Mouse (Mus musculus) cerebral cortex, adult 2 months (tissue): ENCODE results near the gene Mgp.

Experiments
- WGBS: fragments of 180-500 bp; shearing (Covaris S2); methylation state at CpG from one replicate; pipeline ENCODE4 v1.1.7; 2018; 5-methylcytosine and 5-hydroxymethylcytosine counted together

The Mgp gene

DNA sequence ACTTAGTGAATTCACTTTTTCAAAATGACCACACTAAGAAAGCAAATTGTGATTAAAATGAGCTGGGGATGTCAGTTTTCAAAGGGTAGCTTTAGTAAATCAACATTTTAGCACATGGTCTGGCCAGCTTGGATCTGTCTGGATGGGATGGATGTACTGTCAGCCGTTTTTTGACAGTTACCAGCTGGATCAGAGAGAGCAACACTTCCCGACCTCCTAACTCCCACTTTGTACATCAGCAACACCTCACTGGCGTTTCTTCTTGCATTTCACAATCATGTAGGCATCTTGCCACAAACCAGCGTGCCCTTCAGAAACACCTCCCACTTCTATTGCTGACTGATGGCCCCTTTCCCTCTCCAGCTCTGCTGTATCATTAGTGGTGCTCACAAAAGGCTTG, 22.6 kb upstream of the Mgp start:
- WGBS = 56% methylated on average over 4 of the region's 4 CpGs

DNA sequence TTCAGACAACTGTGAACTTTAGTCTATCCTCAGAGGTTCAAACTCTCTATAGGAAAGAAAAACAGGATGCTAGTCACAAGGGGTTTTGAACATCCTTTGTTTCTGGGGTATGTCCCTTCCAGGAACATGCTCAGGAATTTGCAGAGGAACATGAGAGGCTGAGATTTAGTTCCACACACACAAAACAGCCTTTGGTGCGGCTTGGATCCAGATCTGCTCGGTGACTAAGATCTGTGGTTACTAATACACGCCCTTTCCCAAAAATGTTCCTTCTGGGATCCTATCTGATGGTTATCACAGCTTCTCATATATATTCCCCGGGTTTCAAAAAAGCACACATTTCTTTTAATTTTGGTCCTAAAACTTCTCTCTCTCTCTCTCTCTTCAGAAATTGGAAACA, 22.2 kb upstream of the Mgp start:
- 54% methylated on average over 4 of the region's 4 CpGs for WGBS

DNA sequence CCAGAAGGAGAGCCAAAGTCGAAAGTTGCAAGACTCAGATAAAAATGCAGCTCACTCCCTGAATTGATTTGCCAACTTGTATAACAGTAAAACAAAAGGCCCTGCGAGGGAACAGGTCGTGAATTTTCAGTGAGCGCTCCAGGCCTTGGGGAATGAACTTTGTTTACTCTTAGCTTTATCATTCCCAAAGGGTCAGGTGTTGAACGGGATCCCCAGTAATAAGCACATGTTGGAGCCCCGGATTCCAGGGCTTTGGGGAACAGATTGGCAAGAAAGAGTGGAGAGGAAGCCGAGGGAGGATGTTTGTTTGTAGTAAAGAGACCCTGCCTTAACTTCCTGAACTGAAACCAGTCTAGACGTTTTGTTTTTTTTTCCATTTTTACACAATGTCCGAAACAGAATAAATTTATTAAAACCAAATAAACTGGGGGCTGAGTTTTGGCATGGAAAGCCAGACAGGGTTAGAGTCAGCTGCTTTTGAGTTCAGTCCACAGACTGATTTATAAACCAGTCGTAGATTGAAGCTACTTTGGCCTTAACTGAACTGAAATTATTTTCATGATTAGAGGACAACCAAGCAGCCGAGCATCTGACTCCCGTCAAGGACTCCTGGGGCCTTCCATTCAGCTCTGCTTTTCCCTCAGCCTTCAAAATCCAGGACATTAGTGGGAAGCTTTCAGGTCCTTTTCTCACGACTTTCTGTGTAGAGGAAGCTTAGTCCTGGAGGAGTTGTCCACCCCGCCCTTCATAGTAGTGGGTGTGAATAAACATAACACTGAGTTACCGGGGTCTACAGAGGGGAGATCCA, 19.1 kb upstream of the Mgp start:
- WGBS = 63% methylated on average over 15 of the region's 15 CpGs

DNA sequence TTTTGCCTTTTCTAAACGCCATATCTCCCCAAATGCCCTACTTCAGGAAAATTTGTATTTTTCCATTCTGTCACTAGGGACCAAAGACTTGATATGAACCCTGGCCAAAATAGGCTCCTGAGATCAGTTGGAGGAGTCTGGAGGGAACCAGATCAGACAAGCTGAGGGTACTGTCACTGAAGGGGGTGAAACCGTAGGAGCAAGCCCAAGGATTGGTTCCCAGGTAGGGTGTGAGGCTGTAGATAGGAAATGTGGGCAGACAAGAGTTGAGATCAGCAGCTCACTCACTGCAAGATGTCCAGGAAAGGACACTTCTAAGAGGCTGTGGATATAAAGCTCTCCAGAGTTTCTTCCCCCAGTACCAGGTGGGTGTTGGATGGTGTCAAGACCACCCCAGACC, 16.4 kb upstream of the Mgp start:
- 81% methylated on average over 2 of the region's 2 CpGs for WGBS

DNA sequence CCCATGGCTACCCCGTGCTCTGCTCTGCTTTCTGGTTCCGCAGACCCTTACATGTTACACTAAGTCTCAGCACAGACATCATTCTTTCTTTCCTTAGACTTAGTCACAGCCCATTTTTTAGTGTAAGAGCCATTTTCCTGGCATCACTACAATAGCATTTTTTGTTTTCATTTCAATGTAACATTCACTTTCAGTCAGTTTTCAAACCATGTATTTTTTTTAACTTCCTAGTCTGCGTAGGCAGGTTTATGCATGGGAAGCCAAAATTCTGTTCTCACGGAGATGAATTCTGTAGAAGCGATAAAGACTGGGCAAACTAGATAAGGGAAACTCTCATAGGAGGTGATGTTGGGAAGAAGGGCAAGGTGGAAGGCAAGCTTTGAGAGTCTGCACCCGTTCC, 13.9 kb upstream of the Mgp start:
- 58% methylated on average over 6 of the region's 6 CpGs for WGBS

DNA sequence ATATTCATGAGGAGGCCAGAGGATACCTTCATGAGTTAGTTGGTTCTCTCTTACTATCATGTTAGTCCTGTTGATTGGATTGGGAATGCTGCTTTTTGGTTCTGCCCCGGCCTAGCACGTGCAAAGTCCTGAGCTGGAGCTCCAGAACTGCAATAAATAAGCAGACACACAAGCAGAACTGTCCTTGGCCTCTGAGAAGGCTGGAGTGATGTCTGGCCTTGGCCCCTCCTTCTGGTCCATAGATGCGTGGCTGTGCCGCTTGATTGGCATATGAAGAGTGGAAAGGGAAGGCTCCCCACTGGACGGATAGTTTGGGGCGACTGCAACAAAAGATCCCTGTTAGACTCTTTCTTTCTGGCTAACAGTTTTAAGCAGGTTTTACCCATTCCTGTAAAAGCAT, 13.4 kb upstream of the Mgp start:
- 85% methylated on average over 6 of the region's 6 CpGs for WGBS

DNA sequence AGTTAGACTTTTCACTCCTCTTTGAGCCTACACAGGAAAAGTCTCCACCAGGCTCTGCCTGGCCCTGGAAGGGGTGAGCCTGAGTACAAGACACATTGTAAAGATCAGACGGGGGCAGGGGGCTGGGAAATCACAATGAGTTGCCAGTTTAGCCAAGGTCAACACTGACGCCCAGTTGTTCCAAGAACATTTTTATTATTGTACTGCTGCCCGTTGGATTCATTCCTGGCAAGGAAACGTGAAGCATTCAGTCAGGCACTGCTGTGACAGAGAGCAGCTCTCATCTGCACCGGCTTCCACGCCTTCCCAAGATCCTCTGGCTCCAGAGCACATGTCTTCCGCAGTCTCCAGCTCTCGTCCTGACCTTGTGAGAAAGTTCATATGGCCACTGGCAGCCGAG, 12.2 kb upstream of the Mgp start:
- WGBS = 55% methylated on average over 9 of the region's 9 CpGs

DNA sequence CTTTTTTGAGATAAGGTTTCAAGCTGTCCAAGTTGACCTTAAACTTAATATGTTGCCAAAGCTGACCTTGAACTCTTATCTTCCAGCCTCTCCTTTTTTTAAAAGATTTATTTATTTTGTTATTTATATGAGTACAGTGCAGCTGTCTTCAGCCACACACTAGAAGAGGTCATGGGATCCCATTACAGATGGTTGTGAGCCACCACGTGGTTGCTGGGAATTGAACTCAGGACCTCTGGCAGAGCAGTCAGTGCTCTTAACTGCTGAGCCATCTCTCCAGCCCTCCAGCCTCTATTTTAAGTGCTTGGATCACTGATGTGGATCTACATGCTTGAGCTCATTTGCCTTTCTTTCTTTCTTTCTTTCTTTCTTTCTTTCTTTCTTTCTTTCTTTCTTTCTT, 9.1 kb upstream of the Mgp start:
- 66% methylated on average over 1 of the region's 1 CpGs for WGBS

DNA sequence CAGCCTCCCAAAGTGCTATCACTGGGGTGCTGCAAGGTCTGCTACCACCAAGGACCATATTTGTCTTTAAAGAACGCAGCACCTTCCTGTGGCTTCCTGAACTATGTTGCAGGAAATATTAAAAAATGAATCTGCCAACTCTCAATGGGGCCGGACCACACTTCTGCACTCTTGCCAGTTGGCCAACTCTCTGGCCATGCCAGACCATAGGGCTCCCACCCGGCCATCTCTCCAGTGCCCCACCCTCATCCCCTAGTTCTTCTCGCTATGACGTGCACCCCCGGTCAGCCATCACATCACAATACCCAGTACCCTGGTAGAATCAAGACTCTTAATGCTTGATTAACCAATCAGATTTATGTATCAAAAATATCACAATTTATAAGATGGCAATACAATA, 8.3 kb upstream of the Mgp start:
- WGBS = 95% methylated on average over 6 of the region's 6 CpGs

DNA sequence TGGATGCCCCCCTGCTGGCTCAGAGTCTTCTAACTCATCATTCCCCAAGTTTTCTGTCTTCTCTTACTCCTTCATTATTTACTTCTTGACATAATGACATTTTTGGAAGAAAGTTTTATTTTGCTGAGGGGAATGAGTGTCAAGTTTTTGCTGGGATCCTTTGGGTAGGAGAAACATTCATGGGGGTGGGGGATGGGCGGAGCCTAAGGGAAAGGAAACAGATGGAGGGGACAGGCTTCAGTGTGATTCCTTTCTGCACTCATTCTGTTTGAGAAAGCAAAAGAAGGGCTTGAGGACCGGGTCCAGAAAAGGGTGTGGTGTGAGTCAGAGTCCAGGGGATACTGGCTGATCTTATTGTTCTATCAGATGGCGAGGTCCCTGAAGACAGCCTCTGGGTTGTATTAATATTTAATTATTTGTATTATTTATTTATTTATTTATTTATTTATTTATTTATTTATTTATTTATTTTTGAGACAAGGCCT, 7.8 kb upstream of the Mgp start:
- 85% methylated on average over 3 of the region's 3 CpGs for WGBS

DNA sequence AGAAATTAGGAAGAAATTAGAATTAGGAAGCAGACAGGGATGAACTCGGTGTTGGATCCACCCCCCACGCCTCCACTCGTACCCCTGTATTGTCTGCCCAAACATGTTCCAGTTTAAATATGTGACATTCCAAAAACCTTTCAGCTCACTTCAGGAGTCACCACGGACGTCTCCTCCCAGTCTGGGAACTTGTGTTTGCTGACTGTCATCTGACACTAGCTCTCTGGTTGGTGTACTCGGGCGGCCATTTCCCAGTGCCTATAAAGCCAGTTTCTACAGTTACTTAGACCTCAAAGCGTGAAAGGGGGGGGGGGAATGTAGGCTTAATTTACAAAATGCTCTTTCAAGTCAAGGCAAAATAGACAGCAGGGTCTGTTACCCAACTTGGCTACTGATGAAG, 6.1 kb upstream of the Mgp start:
- 84% methylated on average over 8 of the region's 8 CpGs for WGBS

DNA sequence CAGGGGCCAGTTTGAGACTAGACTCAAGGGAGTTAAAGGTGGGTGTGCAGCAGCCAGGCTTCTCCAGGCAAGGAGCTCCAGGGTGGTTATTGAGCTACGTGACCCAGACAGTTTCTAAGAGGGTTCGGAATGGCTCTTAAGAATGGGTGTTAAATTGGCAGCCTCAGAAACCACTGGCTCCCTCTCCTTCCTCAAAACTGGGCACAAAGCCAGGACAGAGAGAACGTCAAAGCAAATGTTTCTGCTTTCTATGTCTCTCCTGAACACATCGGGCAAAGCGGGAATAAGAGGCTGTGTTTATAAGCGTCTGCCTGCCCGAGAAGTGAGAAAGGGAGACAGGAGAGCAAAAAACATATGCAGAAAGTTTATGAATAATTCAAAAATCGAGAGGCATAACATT, 1.0 kb downstream of the Mgp start:
- 19% methylated on average over 8 of the region's 8 CpGs for WGBS

DNA sequence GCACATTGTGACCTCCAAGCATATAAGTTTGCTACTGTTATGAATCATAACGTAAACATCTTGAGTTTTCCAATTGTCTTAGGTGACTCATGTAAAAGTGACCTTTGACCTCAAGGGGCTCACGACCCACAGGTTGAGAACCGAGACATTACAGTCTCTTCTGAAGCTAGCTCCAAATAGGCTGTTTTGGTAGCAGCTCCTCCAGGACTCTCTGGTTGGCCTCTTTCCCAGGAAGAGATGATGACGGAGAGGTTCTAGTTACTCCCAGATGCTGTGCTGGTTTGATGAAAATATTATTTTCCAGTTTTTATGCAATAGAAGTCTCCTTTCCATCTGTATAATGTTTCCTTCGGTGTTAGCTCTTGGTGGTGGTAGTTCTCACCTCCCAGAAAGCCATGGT, 6.7 kb downstream of the Mgp start:
- 65% methylated on average over 5 of the region's 5 CpGs for WGBS

DNA sequence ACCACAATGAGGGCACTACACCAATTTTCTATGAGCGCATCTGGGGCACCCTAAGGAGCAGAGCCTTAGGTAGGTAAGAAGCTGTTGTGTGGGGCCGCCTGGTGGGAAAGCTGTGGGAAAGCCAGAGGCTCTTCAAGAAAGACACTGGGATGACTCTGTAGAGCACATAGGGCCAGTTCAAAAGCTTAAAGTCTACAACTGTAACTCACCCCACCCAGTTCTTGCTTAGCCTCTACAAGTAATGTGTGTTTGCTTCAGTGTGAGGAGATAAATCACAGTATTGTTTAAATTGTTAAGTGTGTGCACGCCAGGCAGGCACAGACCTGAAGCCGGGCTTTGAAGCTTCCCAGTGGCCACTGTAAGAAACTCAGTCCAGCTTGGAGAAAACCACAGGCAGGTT, 9.5 kb downstream of the Mgp start:
- WGBS = 95% methylated on average over 4 of the region's 4 CpGs

DNA sequence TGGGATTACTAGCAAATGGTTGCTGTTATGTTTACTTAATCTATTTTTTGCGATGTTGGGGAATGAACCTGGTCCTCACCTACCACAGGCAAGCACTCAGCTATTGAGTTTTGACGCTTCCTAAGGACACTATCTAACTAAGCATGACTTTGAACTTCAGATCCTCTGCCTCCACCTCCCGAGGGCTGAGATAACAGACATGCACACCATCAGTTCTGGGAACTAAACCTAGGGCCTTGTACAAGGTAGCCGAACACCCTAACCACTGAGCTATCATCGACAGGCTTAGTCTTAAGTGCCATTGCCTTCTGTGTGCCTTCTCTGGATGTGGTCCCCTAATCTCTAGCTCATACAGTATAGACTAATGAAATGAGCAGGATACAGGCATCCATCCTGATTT, 10.3 kb downstream of the Mgp start:
- 95% methylated on average over 5 of the region's 5 CpGs for WGBS

DNA sequence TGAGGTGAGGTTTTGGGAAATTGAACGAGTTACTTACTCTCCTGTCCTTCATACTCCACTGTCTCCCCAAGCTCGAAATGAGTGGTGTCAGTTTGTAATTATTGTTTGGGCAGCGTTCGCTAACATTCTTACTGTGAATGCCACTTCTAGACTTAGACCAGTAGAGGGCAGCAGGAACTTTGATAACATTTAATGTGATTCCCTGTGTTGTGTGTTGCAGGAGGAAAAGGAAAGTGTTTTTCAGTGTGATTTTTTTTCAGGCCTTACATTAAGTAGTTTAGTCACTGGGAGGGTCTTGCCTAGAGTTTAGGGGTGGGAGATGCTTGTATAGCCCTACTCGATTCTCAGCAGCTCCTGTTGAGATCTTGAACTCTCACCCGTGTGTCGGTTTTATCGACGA, 14.6 kb downstream of the Mgp start:
- 36% methylated on average over 9 of the region's 9 CpGs for WGBS

DNA sequence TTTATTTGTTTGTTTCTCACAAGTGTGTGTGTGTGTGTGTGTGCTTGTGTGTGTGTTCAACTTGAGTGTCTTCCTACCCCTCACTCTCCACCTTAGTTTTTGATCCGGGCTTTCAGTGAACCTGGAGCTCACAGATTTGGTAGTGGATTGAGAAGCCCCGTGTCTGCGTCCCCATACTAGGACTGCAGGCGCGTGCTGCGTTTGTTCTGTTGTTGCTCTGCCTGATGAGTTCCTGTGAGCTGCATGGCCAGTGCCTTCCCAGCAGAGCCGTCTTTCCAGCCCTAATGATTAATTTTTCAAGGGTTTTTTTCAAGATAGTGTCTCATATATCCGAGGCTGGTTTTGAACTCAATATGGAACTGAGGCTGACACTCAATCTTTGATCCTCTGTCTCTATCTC, 17.2 kb downstream of the Mgp start:
- 92% methylated on average over 8 of the region's 8 CpGs for WGBS

DNA sequence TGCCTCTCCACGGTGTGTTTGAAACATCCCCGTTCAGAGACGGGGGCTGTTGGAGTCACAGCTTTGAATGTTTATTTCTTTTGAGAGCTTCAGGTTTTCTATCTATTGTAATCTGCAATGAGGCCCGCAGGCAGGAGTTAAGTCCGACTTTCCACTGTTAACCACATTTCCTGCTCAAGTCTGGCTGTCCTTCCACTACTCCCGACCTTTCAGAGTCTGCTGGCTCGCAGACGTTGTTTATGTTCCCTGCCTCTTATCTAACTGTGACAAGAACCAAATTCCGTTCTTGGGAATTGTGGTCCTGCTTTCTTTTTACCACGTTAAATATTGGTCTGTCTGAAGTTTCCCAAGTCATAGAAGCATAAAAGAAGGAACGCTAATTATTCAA, 17.8 kb downstream of the Mgp start:
- 68% methylated on average over 11 of the region's 11 CpGs for WGBS

DNA sequence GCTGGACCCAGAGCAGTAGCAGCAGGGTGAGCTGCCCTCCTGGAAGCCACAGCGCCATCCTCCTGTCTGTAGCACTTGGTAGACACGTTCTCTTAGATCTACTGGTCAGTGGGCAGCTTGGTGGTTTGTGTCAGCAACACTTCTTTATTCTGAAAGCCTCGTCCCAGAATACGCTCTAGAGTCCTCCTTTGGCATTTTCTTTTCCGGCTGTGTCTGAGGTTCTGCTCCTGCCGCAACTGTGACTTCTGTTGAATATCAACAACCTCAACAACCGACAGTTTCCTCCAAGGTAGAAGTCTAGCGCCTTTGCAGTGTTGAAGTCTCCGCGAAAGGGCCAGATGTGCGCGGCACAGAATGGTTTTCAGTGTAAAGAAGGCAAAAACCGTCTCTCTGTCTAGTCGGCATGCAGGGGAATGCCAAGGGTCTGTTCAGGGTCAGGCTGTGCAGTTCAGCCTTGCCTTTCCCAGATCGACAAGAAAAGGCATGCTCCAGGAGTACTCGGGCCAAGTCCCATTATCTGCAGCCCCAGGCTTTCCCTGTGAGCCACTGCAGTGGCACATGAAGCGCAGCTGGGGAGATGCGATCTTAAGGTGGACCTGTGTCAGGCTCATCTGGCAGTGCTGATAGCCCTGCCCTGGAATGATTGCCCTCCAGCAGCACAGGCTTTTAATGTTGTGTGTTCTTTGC, 18.3 kb downstream of the Mgp start, which contains the start of gene Art4:
Art4 (minus strand) TSS at position 548 of the 687 bp plus-strand sequence.
- WGBS = 74% methylated on average over 18 of the region's 18 CpGs

DNA sequence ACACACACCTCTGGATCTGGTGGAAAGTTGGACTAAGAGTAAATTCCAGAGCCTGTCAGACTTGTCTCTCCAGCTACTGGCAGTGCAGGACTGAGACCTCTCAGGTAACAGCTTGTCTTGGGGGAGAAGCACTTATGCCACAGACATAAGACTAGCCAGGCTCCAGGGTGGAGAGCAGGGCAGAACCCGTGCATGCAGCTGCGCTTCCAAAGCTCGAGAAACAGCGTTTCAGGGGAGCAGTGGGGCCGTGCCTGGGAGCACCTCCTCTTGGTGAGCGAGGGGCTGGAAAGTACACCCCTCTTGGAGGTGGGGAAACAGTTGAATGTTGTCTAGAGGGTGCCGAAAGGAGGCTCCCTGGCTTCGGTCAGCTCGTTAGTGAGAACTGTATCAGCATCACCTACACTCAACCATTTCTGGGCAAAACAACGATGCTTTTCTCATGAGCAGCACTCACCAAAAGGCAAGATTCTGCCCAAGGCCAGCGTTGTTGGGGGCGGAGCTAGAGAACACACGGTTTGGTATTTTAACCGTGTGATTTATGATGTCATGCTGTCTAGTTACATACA, 19.5 kb downstream of the Mgp start:
- WGBS = 71% methylated on average over 14 of the region's 14 CpGs

DNA sequence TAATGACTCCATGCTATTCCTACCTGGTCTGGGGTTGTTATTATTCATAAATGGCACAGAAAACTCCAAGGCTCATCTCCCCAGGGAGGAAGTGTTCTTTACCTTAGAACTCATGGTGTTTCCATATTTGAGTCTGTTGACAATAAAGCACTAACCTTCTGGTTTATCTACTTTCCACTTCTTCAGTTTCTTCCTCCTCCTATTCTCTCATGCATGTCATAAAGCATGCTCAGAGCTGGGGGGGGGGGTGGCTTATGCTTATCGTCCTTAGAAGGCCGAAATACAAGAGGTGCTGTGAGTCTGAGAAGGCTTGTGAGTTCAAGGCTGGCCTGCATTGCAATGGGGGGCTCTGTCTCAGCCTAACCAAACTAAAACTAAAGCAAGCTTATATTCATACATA, 20.4 kb downstream of the Mgp start:
- 75% methylated on average over 2 of the region's 2 CpGs for WGBS

DNA sequence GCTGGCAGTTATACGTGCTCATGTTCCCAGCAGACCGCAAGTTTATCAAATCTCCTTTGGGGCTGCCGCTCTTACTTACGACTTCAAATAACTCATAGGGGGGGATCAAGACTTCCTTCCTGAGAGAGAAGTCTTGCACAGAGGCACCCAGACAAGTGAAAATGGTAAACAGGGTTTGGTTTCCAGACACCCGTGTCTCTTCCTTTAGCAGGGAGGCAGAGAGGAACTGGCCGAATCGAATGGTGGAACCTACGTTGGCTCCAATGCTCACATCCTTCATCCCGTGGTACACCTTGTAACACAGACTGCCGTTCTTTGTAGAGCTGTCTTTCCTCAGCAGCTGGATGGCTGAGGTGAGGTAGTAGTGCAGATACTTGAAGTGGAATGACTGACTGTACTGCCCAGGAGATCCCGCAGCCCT, 21.3 kb downstream of the Mgp start:
- 87% methylated on average over 11 of the region's 11 CpGs for WGBS

DNA sequence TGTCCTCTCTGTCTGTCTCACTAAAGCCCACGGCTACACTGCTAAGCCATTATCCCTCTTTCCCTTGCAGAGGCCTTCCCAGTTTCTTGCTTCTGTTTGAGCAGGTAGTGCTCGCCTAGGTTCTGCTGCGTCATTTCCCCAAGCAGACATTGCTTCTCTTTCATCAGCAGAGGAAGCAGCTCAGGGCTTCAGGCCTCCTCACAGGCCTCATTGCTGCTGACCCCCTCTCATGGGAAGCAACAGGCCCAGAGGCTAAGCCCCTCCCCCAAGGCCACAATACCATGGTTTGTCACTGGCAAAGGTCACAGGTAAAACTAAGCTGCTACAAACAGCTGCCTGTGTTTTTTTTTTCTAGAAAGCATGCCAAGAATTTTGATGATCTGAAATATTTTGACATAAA, 22.9 kb downstream of the Mgp start:
- 75% methylated on average over 3 of the region's 3 CpGs for WGBS
